Mouse (Mus musculus) liver, adult 2 months (tissue): ENCODE results near the gene Kazn. TPM values are rescaled to one million over a fixed set of nuclear protein-coding genes. Genes with fewer than 3 reads are reported as not detected.

ENCODE experiments used
- DNase-seq: peaks from one replicate; pipeline ENCODE4 v3.0.0-alpha.2; 2011; ENCODE audit warnings: low read depth, low spot score; ENCODE audit errors: extremely low read depth
- H3K27ac ChIP-seq: fragments of 200-500 bp; replicated peaks from 2 replicates; pipeline ENCODE4 v1.5.1; 2012; ENCODE audit warnings: low read depth, mild to moderate bottlenecking, control low read depth, inconsistent platforms, low read length; ENCODE audit not compliant: insufficient read depth
- H3K27me3 ChIP-seq: fragments of 200-500 bp; 2 replicates; pipeline ENCODE4 v1.6.1; 2012; ENCODE audit warnings: mild to moderate bottlenecking, moderate library complexity, low read length, inconsistent platforms; ENCODE audit not compliant: control insufficient read depth, insufficient read depth
- H3K36me3 ChIP-seq: fragments of 200-500 bp; 2 replicates; pipeline ENCODE4 v1.6.1; 2012; ENCODE audit warnings: low read length, inconsistent platforms; ENCODE audit not compliant: control insufficient read depth, insufficient read depth
- H3K4me1 ChIP-seq: fragments of 200-500 bp; 2 replicates; pipeline ENCODE4 v1.6.1; 2011; ENCODE audit warnings: low read length; ENCODE audit not compliant: control insufficient read depth, insufficient read depth
- H3K4me3 ChIP-seq: fragments of 200-500 bp; 2 replicates; pipeline ENCODE4 v1.5.1; 2011; ENCODE audit warnings: low read depth, mild to moderate bottlenecking, control low read depth, low read length, moderate library complexity; ENCODE audit not compliant: insufficient read depth
- H3K79me2 ChIP-seq: fragments of 200-500 bp; 2 replicates; pipeline ENCODE4 v1.6.1; 2012; ENCODE audit warnings: inconsistent platforms, mild to moderate bottlenecking, low read length, moderate library complexity; ENCODE audit not compliant: control insufficient read depth, insufficient read depth
- H3K9ac ChIP-seq: fragments of 200-500 bp; 2 replicates; pipeline ENCODE4 v1.6.1; 2012; ENCODE audit warnings: low read depth, mild to moderate bottlenecking, control low read depth, inconsistent platforms, low read length
- CTCF ChIP-seq: fragments of 200-500 bp; IDR thresholded peaks from 2 replicates; pipeline ENCODE4 v1.5.1; 2011; ENCODE audit warnings: low read depth, low read length, control low read depth
- POLR2A ChIP-seq: fragments of 200-500 bp; IDR thresholded peaks from 2 replicates; pipeline ENCODE4 v1.6.1; 2011; ENCODE audit warnings: low read length, control low read depth; ENCODE audit not compliant: insufficient read depth; ENCODE audit errors: extremely low read depth
- WGBS: fragments of 180-500 bp; shearing (Covaris S2); methylation state at CpG from one replicate; pipeline ENCODE4 v1.1.7; 2018; 5-methylcytosine and 5-hydroxymethylcytosine counted together
- polyA plus RNA-seq: library from polyadenylated mRNA; depleted of rRNA; stranded (reverse); fragments of >200 nt; gene quantifications from 2 replicates; pipeline ENCODE4 v1.2.3, GENCODE M21; 2012
- total RNA-seq: library from RNA; depleted of rRNA; stranded (reverse); fragments of >200 nt; gene quantifications from 2 replicates; pipeline ENCODE4 v1.2.3, GENCODE M21; 2014

The Kazn gene
- total and polyA plus RNA-seq, 2 experiments: 0.37 to 1.3 TPM

GRCm38 (mm10) chr4:142061485-142062240, 177.5 kb downstream of the Kazn start:
- Histone ChIP-seq H3K9ac (no peak overlapping the region), H3K4me1 (peaks cover 12% of the 10 kb centered on the region), H3K36me3 (no peaks in the 10 kb centered on the region), H3K27ac (no peak overlapping the region), H3K4me3 (no peak overlapping the region), H3K27me3 (no peaks in the 10 kb centered on the region), H3K79me2 (peaks cover 4% of the 10 kb centered on the region; the same call in 1 of the 2 replicates)
- DNase-seq: peak; percentile 44
- TF ChIP-seq CTCF (no peak), POLR2A (no peak)
- 84% methylated on average over 23 of the region's 23 CpGs for WGBS

GRCm38 (mm10) chr4:142060455-142061378, 178.5 kb downstream of the Kazn start:
- H3K4me3 ChIP-seq: no peak overlapping the region
- peaks cover 4% of the 10 kb centered on the region; the same call in 1 of the 2 replicates for H3K79me2 ChIP-seq
- H3K36me3 ChIP-seq: no peaks in the 10 kb centered on the region
- no peak overlapping the region for H3K27ac ChIP-seq
- no peak for TF ChIP-seq POLR2A
- no peak for TF ChIP-seq CTCF
- no peak overlapping the region for H3K9ac ChIP-seq
- WGBS: 85% methylated on average over 18 of the region's 18 CpGs
- DNase-seq: no peak
- peaks cover 12% of the 10 kb centered on the region for H3K4me1 ChIP-seq
- H3K27me3 ChIP-seq: no peaks in the 10 kb centered on the region

DNA sequence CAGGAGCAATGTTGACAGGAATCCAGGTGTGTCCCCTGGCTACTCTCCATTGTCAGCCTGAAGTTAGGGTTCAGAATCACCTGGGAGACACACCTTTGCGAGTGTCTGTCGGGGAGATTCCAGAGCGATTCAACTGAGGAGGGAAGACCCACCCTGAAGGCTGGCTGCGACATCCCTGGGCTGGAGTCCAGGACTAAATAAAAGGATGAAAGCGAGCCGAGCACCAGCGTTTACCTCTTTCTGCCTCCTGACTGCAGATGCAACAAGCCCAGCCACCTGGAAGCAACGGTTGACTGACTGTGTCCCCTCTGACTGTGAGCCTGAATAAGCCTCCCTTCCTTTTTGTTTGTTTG, 179.4 kb downstream of the Kazn start:
- TF ChIP-seq POLR2A: no peak
- TF ChIP-seq CTCF: no peak
- no peak for DNase-seq
- no peaks in the 10 kb centered on the region for H3K36me3 ChIP-seq
- H3K27me3 ChIP-seq: no peaks in the 10 kb centered on the region
- peaks cover 4% of the 10 kb centered on the region; the same call in 1 of the 2 replicates for H3K79me2 ChIP-seq
- 94% methylated on average over 8 of the region's 8 CpGs for WGBS
- H3K4me3 ChIP-seq: no peak overlapping the region
- H3K27ac ChIP-seq: no peak overlapping the region
- peaks cover 10% of the 10 kb centered on the region; the same call in 1 of the 2 replicates for H3K4me1 ChIP-seq
- H3K9ac ChIP-seq: no peak overlapping the region

DNA sequence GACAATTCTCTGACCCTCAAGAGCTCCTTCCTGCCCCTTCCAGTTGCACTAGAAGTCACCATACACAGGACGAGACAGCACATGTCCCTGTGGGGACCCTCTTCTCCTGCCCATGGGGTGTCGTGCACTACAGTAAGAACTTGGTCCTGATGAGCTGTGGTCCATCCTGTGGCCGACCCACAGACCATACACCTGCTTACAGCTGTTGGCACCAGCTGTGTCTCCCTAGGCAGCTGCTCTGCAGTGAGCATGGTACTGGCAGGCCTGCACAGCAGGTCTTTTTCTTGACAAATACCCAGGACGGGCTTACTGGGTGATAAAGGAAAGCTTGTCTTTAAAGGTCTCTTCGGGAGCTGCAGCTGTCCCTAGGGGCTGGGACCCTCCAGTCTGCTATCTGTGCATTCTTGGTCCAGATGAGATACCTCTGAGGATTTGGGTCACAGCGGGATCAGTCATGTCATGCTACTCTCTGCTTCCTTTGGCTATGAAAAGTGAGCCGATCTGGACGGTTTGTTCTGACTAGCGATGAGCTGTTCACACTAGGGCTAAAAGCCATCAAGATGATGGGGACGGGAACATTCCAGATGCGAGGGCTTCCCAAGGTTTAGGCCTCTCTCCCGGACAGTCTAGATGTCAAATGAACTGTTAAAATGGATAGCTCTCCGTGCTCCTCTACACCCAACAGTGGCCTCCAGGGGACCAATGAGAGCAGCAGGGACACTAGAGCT, 179.9 kb downstream of the Kazn start:
- Histone ChIP-seq H3K9ac (no peak overlapping the region), H3K4me3 (no peak overlapping the region), H3K4me1 (peaks cover 7% of the 10 kb centered on the region; the same call in 1 of the 2 replicates), H3K27ac (no peak overlapping the region), H3K36me3 (no peaks in the 10 kb centered on the region), H3K79me2 (peaks cover 4% of the 10 kb centered on the region; the same call in 1 of the 2 replicates), H3K27me3 (no peaks in the 10 kb centered on the region)
- TF ChIP-seq POLR2A (no peak), CTCF (no peak)
- no peak for DNase-seq
- WGBS: 92% methylated on average over 13 of the region's 13 CpGs

DNA sequence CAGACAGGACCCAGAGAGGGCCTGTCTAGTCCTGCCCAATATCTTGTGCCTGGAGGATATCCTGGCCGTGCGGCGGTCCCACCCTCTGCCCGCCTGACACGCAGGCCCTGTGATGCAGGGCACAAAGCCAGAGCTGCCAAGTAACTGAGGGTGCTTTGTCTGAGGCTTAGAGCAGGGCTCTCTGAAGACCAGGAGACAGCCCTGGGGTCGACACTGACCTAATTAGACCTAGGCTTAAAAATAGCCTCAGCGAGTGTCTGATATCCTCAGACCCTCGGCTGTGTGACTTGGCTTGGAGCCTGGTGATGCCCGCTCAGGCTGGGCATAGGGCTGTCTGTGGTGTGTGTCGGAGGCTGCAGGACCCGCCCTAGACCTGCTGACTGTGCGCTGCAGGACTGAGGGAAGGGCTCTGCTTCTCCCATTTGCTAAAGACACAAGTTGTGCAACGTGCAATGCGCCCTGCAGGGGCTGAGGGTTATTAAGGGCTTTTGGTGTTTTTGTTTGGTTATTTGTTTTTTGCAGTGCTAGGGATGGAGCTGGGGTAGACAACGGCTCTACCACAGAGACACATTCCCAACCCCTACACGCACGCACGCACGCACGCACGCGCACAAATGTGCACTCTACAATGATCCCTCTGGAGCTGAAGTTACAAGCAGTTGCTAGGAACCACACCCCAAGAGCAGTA, 181.5 kb downstream of the Kazn start:
- TF ChIP-seq CTCF (no peak), POLR2A (no peak)
- Histone ChIP-seq H3K9ac (no peak overlapping the region), H3K4me3 (no peak overlapping the region), H3K36me3 (no peaks in the 10 kb centered on the region), H3K79me2 (no peaks in the 10 kb centered on the region; the same call in 1 of the 2 replicates), H3K27ac (no peak overlapping the region), H3K27me3 (no peaks in the 10 kb centered on the region), H3K4me1 (peaks cover 7% of the 10 kb centered on the region)
- DNase-seq: no peak
- WGBS: 85% methylated on average over 22 of the region's 22 CpGs
